Mouse (Mus musculus) embryonic facial prominence, embryonic 11.5 days (tissue): ENCODE results near the gene Bmp2k. TPM values are rescaled to one million over a fixed set of nuclear protein-coding genes. Genes with fewer than 3 reads are reported as not detected.

Experiments
- ATAC-seq: fragments of 200-750 bp; cut with Nextera tagmentation; replicated peaks from 2 replicates; pipeline ENCODE4 v1.8.0; 2017; ENCODE audit warnings: low read depth; ENCODE audit not compliant: insufficient number of reproducible peaks, low FRiP score, low TSS enrichment
- DNase-seq: peaks from one replicate; pipeline ENCODE4 v3.0.0-alpha.2; 2015; ENCODE audit warnings: low spot score
- H3K27ac ChIP-seq: fragments of 300-500 bp; sonication (generic); replicated peaks from 2 replicates; pipeline ENCODE4 v1.5.1; 2014; ENCODE audit warnings: mild to moderate bottlenecking, low read depth, low read length, control low read depth
- H3K27me3 ChIP-seq: fragments of 300-500 bp; sonication (generic); 2 replicates; pipeline ENCODE4 v1.6.1; 2014; ENCODE audit warnings: mild to moderate bottlenecking, low read length, moderate library complexity, mixed read lengths; ENCODE audit not compliant: control insufficient read depth, insufficient read depth
- H3K36me3 ChIP-seq: fragments of 300-500 bp; sonication (generic); replicated peaks from 2 replicates; pipeline ENCODE4 v1.6.1; 2014; ENCODE audit warnings: low read depth, mild to moderate bottlenecking, low read length, moderate library complexity, mixed read lengths; ENCODE audit not compliant: control insufficient read depth, insufficient read depth
- H3K4me1 ChIP-seq: fragments of 300-500 bp; sonication (generic); 2 replicates; pipeline ENCODE4 v1.6.1; 2014; ENCODE audit warnings: low read length, mixed read lengths; ENCODE audit not compliant: control insufficient read depth, insufficient read depth
- H3K4me2 ChIP-seq: fragments of 300-500 bp; sonication (generic); 2 replicates; pipeline ENCODE4 v1.6.1; 2014; ENCODE audit warnings: low read depth, mild to moderate bottlenecking, control low read depth, low read length, moderate library complexity
- H3K4me3 ChIP-seq: fragments of 300-500 bp; sonication (generic); 2 replicates; pipeline ENCODE4 v1.5.1; 2014; ENCODE audit warnings: low read depth, low read length, control low read depth
- H3K9ac ChIP-seq: fragments of 300-500 bp; sonication (generic); replicated peaks from 2 replicates; pipeline ENCODE4 v1.6.1; 2014; ENCODE audit warnings: mild to moderate bottlenecking, control low read depth, low read length
- H3K9me3 ChIP-seq: fragments of 300-500 bp; sonication (generic); replicated peaks from 2 replicates; pipeline ENCODE4 v1.6.1; 2016; ENCODE audit warnings: mild to moderate bottlenecking, low read length, inconsistent platforms, mixed read lengths; ENCODE audit not compliant: control insufficient read depth
- WGBS: fragments of 180-500 bp; shearing (Covaris S2); extraction: QIAGEN DNeasy Blood & Tissue Kit; methylation state at CpG from one replicate; pipeline ENCODE4 v1.1.7; 2014; 5-methylcytosine and 5-hydroxymethylcytosine counted together
- polyA plus RNA-seq: library from polyadenylated mRNA; unstranded; fragments of >200 nt; fragmentation: Nextera tagmentation; extraction: Ambion mirVana; gene quantifications from 2 replicates; pipeline ENCODE4 v1.2.1, GENCODE M21; 2014

Bmp2k gene
- polyA plus RNA-seq, 1 experiment from 2014 or later = 11.1 TPM

- H3K4me2 ChIP-seq = no peak overlapping the region
- H3K27ac ChIP-seq = no peak overlapping the region
- H3K36me3 ChIP-seq = no peaks in the 10 kb centered on the region
- H3K9me3 ChIP-seq = no peaks in the 10 kb centered on the region
- no peaks in the 10 kb centered on the region for H3K27me3 ChIP-seq
- no peak for DNase-seq
- WGBS = 81% methylated on average over 3 of the region's 3 CpGs
- H3K4me1 ChIP-seq = no peaks in the 10 kb centered on the region
- H3K9ac ChIP-seq = no peak overlapping the region
- no peak overlapping the region for H3K4me3 ChIP-seq
- ATAC-seq = no peak
Measured at GRCm38 (mm10) chr5:96976150-96976549, 21.3 kb upstream of the Bmp2k start.

DNA sequence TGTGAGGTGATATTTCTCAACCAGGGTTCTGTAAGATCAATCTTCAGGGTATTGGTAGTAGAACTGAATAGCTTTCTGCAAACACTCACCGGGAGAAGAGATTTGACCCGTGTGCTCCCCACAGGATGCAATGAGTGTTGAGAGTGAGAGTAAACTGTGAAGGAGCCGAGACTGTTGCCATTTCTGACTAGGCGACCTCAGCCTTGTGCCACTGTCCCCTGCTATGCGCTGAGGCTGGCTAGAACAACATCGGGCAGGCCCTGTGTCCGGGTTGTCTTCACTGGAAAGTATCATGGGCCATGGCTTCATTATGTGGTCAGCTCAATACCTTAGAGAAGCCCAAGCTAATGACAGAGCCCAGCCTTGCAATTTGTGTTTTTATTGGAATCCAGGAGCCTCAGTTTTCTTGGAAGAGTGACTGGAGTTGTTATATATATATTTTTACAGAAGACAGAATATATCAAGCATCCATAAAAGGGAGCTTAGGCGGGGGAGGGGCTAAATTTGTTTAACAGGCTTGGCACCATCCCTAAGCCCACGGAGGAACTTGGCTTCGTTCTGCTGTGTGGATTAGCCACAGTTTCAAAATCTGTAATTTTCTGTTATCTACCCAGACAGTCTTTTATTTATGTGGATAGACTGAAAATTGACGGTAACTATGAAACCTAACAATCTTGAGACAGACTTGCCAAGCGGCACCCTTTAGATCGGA lies 18.0 kb upstream of the Bmp2k start:
- Histone ChIP-seq H3K4me1 (no peaks in the 10 kb centered on the region), H3K27ac (no peak overlapping the region), H3K9ac (no peak overlapping the region), H3K9me3 (no peaks in the 10 kb centered on the region), H3K4me3 (no peak overlapping the region), H3K36me3 (no peaks in the 10 kb centered on the region), H3K4me2 (no peak overlapping the region), H3K27me3 (no peaks in the 10 kb centered on the region)
- 50% methylated on average over 13 of the region's 13 CpGs for WGBS
- ATAC-seq = no peak
- DNase-seq = no peak

DNA sequence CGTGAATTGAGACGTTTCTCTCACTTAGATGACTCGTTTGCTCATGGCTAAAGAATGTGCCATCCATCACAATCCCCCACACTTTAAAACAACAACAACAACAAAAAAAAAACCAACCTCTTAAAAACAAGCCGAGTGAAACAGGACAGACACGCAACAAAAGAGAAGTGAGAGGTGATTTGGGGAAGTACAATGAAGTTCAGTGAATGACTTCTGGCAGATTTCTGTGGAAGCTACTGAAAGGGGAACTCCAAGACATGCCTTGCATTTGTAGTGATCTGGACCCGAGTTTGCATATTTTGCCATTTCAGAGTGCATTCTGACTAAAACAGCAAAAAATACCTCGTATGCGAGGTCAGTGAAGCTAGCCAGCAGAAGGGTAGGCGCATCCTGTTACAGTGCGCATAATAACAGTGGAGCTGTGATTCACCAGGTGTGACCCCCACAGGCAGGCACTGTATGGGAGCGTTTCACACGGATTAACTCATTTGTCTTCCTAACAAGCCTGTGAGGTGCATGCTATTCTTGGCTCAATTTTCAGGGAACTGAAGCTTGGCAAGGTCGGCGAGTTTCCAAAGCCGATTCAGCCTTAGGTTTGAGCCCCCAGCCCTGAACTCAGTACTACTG lies 17.4 kb upstream of the Bmp2k start:
- H3K27me3 ChIP-seq = no peaks in the 10 kb centered on the region
- ATAC-seq (no peak), DNase-seq (no peak)
- no peak overlapping the region for H3K4me3 ChIP-seq
- H3K9ac ChIP-seq = no peak overlapping the region
- H3K27ac ChIP-seq = no peak overlapping the region
- H3K4me2 ChIP-seq = no peak overlapping the region
- H3K36me3 ChIP-seq = no peaks in the 10 kb centered on the region
- H3K4me1 ChIP-seq = no peaks in the 10 kb centered on the region
- 27% methylated on average over 15 of the region's 15 CpGs for WGBS
- H3K9me3 ChIP-seq = no peaks in the 10 kb centered on the region

- no peaks in the 10 kb centered on the region for H3K36me3 ChIP-seq
- no peak overlapping the region for H3K27ac ChIP-seq
- H3K4me2 ChIP-seq = no peak overlapping the region
- no peak for ATAC-seq
- no peak overlapping the region for H3K9ac ChIP-seq
- no peaks in the 10 kb centered on the region for H3K4me1 ChIP-seq
- H3K4me3 ChIP-seq = no peak overlapping the region
- H3K9me3 ChIP-seq = no peaks in the 10 kb centered on the region
- 71% methylated on average over 3 of the region's 3 CpGs for WGBS
- H3K27me3 ChIP-seq = no peaks in the 10 kb centered on the region
- no peak for DNase-seq
Measured at GRCm38 (mm10) chr5:96981987-96982386, 15.5 kb upstream of the Bmp2k start.

DNA sequence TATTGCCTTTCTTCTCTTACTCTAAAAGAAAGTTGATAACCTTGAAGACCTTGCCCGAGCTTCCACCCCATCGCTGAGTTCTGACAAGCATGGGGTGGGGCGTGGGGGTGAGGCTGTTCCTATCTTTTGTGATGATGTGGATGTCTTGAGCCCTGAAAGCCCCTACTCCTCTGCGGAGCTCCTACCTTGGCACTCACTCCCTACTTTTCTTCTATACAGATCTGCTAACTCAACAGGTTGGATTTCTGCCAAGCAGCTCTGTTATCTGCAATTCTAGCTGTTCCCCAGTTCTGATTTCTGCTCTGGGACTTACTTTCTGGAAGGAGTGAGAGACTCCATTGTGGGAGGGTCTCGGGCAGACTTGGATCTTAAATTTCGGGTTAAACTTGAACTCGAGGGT lies 14.3 kb upstream of the Bmp2k start:
- ATAC-seq (no peak), DNase-seq (no peak)
- no peaks in the 10 kb centered on the region for H3K36me3 ChIP-seq
- no peak overlapping the region for H3K4me2 ChIP-seq
- no peaks in the 10 kb centered on the region for H3K9me3 ChIP-seq
- H3K9ac ChIP-seq = no peak overlapping the region
- 84% methylated on average over 7 of the region's 7 CpGs for WGBS
- no peaks in the 10 kb centered on the region for H3K27me3 ChIP-seq
- no peak overlapping the region for H3K4me3 ChIP-seq
- no peak overlapping the region for H3K27ac ChIP-seq
- H3K4me1 ChIP-seq = no peaks in the 10 kb centered on the region

GRCm38 (mm10) chr5:96986850-96987249 lies 10.6 kb upstream of the Bmp2k start:
- WGBS = 86% methylated on average over 3 of the region's 3 CpGs
- Histone ChIP-seq H3K4me3 (no peak overlapping the region), H3K4me1 (no peaks in the 10 kb centered on the region), H3K9ac (no peak overlapping the region), H3K27me3 (no peaks in the 10 kb centered on the region), H3K9me3 (no peaks in the 10 kb centered on the region), H3K36me3 (no peaks in the 10 kb centered on the region), H3K4me2 (no peak overlapping the region), H3K27ac (no peak overlapping the region)
- ATAC-seq = no peak
- no peak for DNase-seq

- Histone ChIP-seq H3K9me3 (no peaks in the 10 kb centered on the region), H3K27ac (no peak overlapping the region), H3K27me3 (no peaks in the 10 kb centered on the region), H3K9ac (no peak overlapping the region), H3K4me2 (no peak overlapping the region), H3K36me3 (no peaks in the 10 kb centered on the region), H3K4me1 (no peaks in the 10 kb centered on the region), H3K4me3 (no peak overlapping the region)
- no peak for DNase-seq
- WGBS = 89% methylated on average over 4 of the region's 4 CpGs
- no peak for ATAC-seq
Measured at GRCm38 (mm10) chr5:96988880-96989279, 8.6 kb upstream of the Bmp2k start.

GRCm38 (mm10) chr5:96991156-96991555 lies 6.3 kb upstream of the Bmp2k start:
- no peak overlapping the region for H3K4me3 ChIP-seq
- ATAC-seq (no peak), DNase-seq (no peak)
- H3K4me2 ChIP-seq = no peak overlapping the region
- H3K9ac ChIP-seq = no peak overlapping the region
- no peaks in the 10 kb centered on the region for H3K4me1 ChIP-seq
- H3K27me3 ChIP-seq = no peaks in the 10 kb centered on the region
- H3K9me3 ChIP-seq = no peaks in the 10 kb centered on the region
- H3K36me3 ChIP-seq = no peaks in the 10 kb centered on the region
- no peak overlapping the region for H3K27ac ChIP-seq
- WGBS = 93% methylated on average over 6 of the region's 6 CpGs
